Mouse (Mus musculus) midbrain, postnatal 0 days (tissue): ENCODE measurements at regions not wholly inside any gene's neighbourhood (a gene's known extent, or its start where the extent isn't known, plus 50 kb on each side); places are given as distances from the start of the nearest gene placed in this dataset.
A peak's percentile ranks its signal among the peaks of the same experiment; 100 is the strongest.

ENCODE experiments used
- ATAC-seq: fragments of 200-750 bp; cut with Nextera tagmentation; 2 replicates; pipeline ENCODE4 v1.8.0; 2017; ENCODE audit warnings: moderate number of reproducible peaks, mild to moderate bottlenecking, moderate TSS enrichment, moderate library complexity; ENCODE audit not compliant: low FRiP score
- DNase-seq: peaks from one replicate; pipeline ENCODE4 v3.0.0-alpha.2; 2015; ENCODE audit warnings: low spot score
- H3K27ac ChIP-seq: fragments of 300-500 bp; sonication (generic); 2 replicates; pipeline ENCODE4 v1.5.1; 2014; ENCODE audit warnings: low read depth, mild to moderate bottlenecking, low read length, mixed read lengths
- H3K27me3 ChIP-seq: fragments of 300-500 bp; sonication (generic); 2 replicates; pipeline ENCODE4 v1.6.1; 2014; ENCODE audit warnings: low read length, control low read depth, mixed read lengths; ENCODE audit not compliant: insufficient read depth
- H3K36me3 ChIP-seq: fragments of 300-500 bp; sonication (generic); 2 replicates; pipeline ENCODE4 v1.6.1; 2014; ENCODE audit warnings: low read length, control low read depth, mixed read lengths; ENCODE audit not compliant: insufficient read depth
- H3K4me1 ChIP-seq: fragments of 300-500 bp; sonication (generic); 2 replicates; pipeline ENCODE4 v1.6.1; 2014; ENCODE audit warnings: mild to moderate bottlenecking, control low read depth, antibody characterized with exemption, low read length, mixed read lengths; ENCODE audit not compliant: insufficient read depth
- H3K4me2 ChIP-seq: fragments of 300-500 bp; sonication (generic); 2 replicates; pipeline ENCODE4 v1.6.1; 2014; ENCODE audit warnings: low read depth, mild to moderate bottlenecking, low read length, mixed read lengths; ENCODE audit not compliant: poor library complexity, severe bottlenecking
- H3K4me3 ChIP-seq: fragments of 300-500 bp; sonication (generic); 2 replicates; pipeline ENCODE4 v1.5.1; 2014; ENCODE audit warnings: low read depth, mild to moderate bottlenecking, low read length, moderate library complexity
- H3K9ac ChIP-seq: fragments of 300-500 bp; sonication (generic); replicated peaks from 2 replicates; pipeline ENCODE4 v1.6.1; 2014; ENCODE audit warnings: mild to moderate bottlenecking, low read length, moderate library complexity, mixed read lengths; ENCODE audit not compliant: poor library complexity, severe bottlenecking
- H3K9me3 ChIP-seq: fragments of 300-500 bp; sonication (generic); 2 replicates; pipeline ENCODE4 v1.6.1; 2016; ENCODE audit warnings: low read length, control low read depth
- CTCF ChIP-seq: IDR thresholded peaks from 2 replicates; pipeline ENCODE4 v1.5.1; 2016; ENCODE audit warnings: antibody characterized with exemption, mild to moderate bottlenecking
- WGBS: fragments of 180-500 bp; shearing (Covaris S2); extraction: QIAGEN DNeasy Blood & Tissue Kit; methylation state at CpG from one replicate; pipeline ENCODE4 v1.1.7; 2014; 5-methylcytosine and 5-hydroxymethylcytosine counted together

DNA sequence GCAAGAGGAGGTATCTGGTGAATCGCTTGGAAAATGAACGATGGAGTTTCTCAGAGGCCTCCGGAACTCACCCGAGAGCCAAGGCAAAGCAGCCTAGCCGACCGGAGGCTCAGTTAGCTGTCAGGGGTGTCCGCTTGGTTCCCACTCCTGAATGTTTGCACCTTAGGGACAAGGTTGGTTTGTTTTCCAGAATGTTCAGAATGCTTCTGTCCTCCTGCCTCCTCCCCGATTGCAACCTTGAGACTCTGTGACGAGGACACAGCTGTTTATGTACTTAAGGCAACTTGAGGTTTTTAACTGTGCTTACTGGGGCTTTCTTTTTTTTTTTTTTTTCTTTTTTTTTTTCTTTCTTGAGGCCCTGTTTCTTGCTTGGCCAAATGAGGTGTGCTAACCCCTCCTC is 281.1 kb upstream of the Tbx3 start:
- TF ChIP-seq CTCF: no peak
- Histone ChIP-seq H3K4me3 (no peak overlapping the region), H3K36me3 (no peaks in the 10 kb centered on the region), H3K9me3 (no peaks in the 10 kb centered on the region), H3K4me1 (no peaks in the 10 kb centered on the region), H3K27ac (no peak overlapping the region), H3K4me2 (no peak overlapping the region), H3K9ac (no peak overlapping the region), H3K27me3 (no peaks in the 10 kb centered on the region)
- no peak for DNase-seq
- ATAC-seq: no peak
- 79% methylated on average over 9 of the region's 9 CpGs for WGBS

DNA sequence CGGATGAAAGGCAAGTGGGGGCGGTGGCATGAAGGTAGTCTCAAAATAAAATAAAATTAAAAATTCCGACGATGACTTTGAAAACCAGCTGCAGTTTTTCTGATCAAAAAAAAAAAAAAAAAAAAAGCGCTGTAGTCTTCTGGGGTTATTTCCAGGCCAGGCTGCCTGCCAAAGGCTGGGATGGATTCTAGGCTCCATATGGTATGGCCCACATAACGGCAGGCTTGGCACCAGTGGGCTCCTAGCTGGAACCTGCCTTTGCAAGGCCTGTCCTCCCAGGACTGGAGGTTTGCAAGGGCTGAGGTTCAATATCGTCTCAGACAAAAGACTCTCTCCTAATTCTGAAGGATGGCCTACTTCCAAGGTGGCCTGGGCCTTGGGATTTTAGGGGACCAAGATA is 280.6 kb upstream of the Tbx3 start:
- no peak overlapping the region for H3K9ac ChIP-seq
- WGBS: 83% methylated on average over 7 of the region's 7 CpGs
- DNase-seq: peak; percentile 63

DNA sequence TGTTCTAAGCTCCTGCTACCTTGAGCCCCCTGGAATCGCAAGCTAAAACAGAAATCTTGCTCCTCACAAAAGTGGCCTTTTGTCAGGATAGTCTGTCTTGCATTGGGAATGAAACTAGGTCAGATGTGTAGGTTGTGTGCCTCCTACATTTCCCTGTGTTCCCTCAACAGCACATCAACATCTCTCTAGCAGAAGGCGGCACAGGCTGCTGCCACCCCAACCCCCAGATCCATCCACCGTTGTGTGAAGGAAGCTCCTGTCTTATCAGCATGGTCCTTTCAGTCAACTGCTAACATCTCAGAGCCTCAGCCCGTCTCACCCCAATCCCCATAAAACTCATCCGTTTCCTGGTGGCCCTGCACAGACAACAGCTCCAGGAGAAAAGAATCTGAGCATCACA is 272.0 kb upstream of the Tbx3 start:
- DNase-seq: no peak
- H3K4me3 ChIP-seq: no peak overlapping the region
- 94% methylated on average over 5 of the region's 5 CpGs for WGBS
- H3K27me3 ChIP-seq: no peaks in the 10 kb centered on the region
- no peak overlapping the region for H3K4me2 ChIP-seq
- H3K9me3 ChIP-seq: no peaks in the 10 kb centered on the region
- no peaks in the 10 kb centered on the region for H3K36me3 ChIP-seq
- no peak overlapping the region for H3K27ac ChIP-seq
- ATAC-seq: no peak
- H3K4me1 ChIP-seq: no peaks in the 10 kb centered on the region
- TF ChIP-seq CTCF: no peak
- no peak overlapping the region for H3K9ac ChIP-seq

More for the DNA sequence above, 280.6 kb upstream of the Tbx3 start:
- no peaks in the 10 kb centered on the region for H3K4me1 ChIP-seq
- TF ChIP-seq CTCF: no peak
- H3K36me3 ChIP-seq: no peaks in the 10 kb centered on the region
- no peak overlapping the region for H3K27ac ChIP-seq
- no peaks in the 10 kb centered on the region for H3K9me3 ChIP-seq
- H3K4me2 ChIP-seq: no peak overlapping the region
- no peaks in the 10 kb centered on the region for H3K27me3 ChIP-seq
- ATAC-seq: no peak
- no peak overlapping the region for H3K4me3 ChIP-seq

DNA sequence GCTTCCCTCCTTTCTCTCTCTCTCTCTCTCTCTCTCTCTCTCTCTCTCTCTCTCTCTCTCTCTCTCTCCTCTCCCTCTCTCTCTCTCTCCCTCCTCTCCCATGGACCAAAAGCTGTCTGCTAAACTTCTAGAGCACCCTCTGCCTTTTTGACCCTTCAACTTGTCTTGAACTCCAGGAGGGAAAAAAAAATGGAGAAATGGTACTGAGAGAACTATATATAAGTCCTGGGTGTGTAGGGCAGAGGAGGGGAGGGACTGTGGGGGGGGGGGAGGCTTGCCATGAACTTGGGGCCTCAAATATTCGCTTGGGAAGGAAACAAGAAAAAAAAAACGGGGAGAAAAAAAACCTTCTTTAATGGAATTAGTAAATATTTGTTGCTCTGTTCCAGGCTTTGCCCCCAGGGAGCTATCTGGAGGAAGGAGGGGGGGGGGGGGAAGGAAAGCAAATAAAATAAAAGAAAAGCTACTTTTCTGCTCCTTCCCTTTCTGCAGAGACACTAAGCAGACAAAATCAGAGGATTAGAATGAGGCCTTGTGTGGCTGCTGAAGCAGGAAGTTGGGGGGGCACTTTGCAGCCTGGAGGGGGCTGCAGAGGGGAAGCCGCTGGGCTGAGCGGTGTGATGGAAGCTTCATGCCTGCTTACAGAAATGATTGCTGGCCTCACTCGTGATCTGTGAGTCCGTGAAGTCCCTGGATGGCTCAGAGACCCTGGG is 270.1 kb upstream of the Tbx3 start:
- no peak overlapping the region for H3K27ac ChIP-seq

DNA sequence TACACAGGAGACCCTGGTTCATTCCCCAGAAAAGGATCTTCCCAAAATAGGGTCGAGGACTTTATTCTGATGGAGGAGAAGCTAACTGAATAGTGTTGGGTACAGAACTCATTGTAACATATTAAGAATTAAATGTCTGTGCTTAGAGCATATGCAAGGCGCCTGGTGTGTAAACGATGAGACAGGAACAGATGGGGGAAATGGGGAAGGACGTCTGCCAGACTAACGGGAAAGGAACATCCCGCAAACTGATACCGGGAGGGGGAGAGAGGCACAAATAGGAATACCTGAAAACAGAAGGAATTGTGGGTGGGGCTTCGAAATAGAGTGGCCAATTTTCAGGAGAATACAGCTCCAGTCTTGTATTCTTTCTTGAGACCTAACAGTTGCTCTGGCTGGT is 268.6 kb upstream of the Tbx3 start:
- no peak overlapping the region for H3K9ac ChIP-seq
- H3K4me3 ChIP-seq: no peak overlapping the region
- H3K36me3 ChIP-seq: no peaks in the 10 kb centered on the region
- DNase-seq (no peak), ATAC-seq (no peak)
- WGBS: 90% methylated on average over 8 of the region's 8 CpGs
- no peaks in the 10 kb centered on the region for H3K9me3 ChIP-seq
- H3K4me2 ChIP-seq: no peak overlapping the region
- no peak for TF ChIP-seq CTCF
- H3K4me1 ChIP-seq: no peaks in the 10 kb centered on the region
- H3K27me3 ChIP-seq: no peaks in the 10 kb centered on the region
- no peak overlapping the region for H3K27ac ChIP-seq

More for the DNA sequence above, 270.1 kb upstream of the Tbx3 start:
- Histone ChIP-seq H3K9ac (0 out of 2 replicates have a peak overlapping the region, but pooled peaks have one; percentile 46), H3K36me3 (no peaks in the 10 kb centered on the region), H3K27me3 (no peaks in the 10 kb centered on the region), H3K9me3 (no peaks in the 10 kb centered on the region), H3K4me2 (no peak overlapping the region), H3K4me1 (no peaks in the 10 kb centered on the region), H3K4me3 (no peak overlapping the region)
- TF ChIP-seq CTCF: no peak
- DNase-seq (peak; percentile 12), ATAC-seq (no peak)
- WGBS: 16% methylated on average over 6 of the region's 6 CpGs

DNA sequence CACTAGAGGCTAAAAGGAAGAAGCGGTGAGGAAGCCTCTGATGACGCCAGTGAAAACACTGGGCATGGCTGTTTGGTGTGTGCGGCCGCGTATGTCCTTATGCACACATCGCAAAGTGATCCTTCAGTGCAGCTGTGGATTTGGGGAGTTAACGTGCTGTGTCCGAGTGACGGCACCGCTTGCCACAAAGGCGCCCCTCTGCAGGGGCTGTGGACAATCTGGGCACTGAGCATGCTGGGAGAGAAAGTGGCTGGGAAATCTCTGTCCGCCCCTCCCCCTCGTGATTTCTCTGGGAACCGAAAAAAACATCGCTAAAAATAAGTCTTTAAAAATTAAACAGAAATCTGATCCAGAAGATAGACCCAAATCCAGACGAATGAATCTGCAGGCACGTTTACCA is 267.8 kb upstream of the Tbx3 start:
- Histone ChIP-seq H3K27ac (no peak overlapping the region), H3K36me3 (no peaks in the 10 kb centered on the region), H3K27me3 (no peaks in the 10 kb centered on the region), H3K9me3 (no peaks in the 10 kb centered on the region), H3K4me1 (no peaks in the 10 kb centered on the region), H3K4me2 (no peak overlapping the region), H3K9ac (no peak overlapping the region), H3K4me3 (no peak overlapping the region)
- no peak for TF ChIP-seq CTCF
- ATAC-seq (no peak), DNase-seq (no peak)
- WGBS: 69% methylated on average over 17 of the region's 17 CpGs
